Mouse (Mus musculus): ENCODE data around the gene Rab8b.

- TF ChIP-seq CTCF (IDR thresholded peaks at IDR 0.05; ENCODE audit: low read depth): no peak
- TF ChIP-seq EP300 (IDR thresholded peaks at IDR 0.05; ENCODE audit: low read depth): no peak
These were observed 56.0 kb downstream of the Rab8b start for GRCm38 (mm10) chr9:66863456-66863855.
